Mouse (Mus musculus) neural tube, embryonic 13.5 days (tissue): ENCODE data around the gene Cpa5. TPM values are rescaled to one million over a fixed set of nuclear protein-coding genes. Genes with fewer than 3 reads are reported as not detected.

Experiments
- ATAC-seq: fragments of 200-750 bp; cut with Nextera tagmentation; 2 replicates; pipeline ENCODE4 v1.8.0; 2017; ENCODE audit warnings: low read depth, mild to moderate bottlenecking, moderate TSS enrichment, moderate library complexity
- H3K27ac ChIP-seq: fragments of 300-500 bp; sonication (generic); replicated peaks from 2 replicates; pipeline ENCODE4 v1.5.1; 2015; ENCODE audit warnings: moderate library complexity, mild to moderate bottlenecking, inconsistent platforms
- H3K27me3 ChIP-seq: fragments of 300-500 bp; sonication (generic); 2 replicates; pipeline ENCODE4 v1.6.1; 2015; ENCODE audit warnings: mild to moderate bottlenecking, inconsistent platforms
- H3K36me3 ChIP-seq: fragments of 300-500 bp; sonication (generic); 2 replicates; pipeline ENCODE4 v1.6.1; 2015; ENCODE audit warnings: mild to moderate bottlenecking, inconsistent platforms
- H3K4me1 ChIP-seq: fragments of 300-500 bp; sonication (generic); replicated peaks from 2 replicates; pipeline ENCODE4 v1.6.1; 2015; ENCODE audit warnings: inconsistent platforms
- H3K4me2 ChIP-seq: fragments of 300-500 bp; sonication (generic); 2 replicates; pipeline ENCODE4 v1.6.1; 2015; ENCODE audit warnings: inconsistent platforms, mild to moderate bottlenecking, moderate library complexity
- H3K4me3 ChIP-seq: fragments of 300-500 bp; sonication (generic); 2 replicates; pipeline ENCODE4 v1.5.1; 2015; ENCODE audit warnings: mild to moderate bottlenecking, inconsistent platforms
- H3K9ac ChIP-seq: fragments of 300-500 bp; sonication (generic); 2 replicates; pipeline ENCODE4 v1.6.1; 2015; ENCODE audit warnings: moderate library complexity, mild to moderate bottlenecking, inconsistent platforms
- H3K9me3 ChIP-seq: fragments of 300-500 bp; sonication (generic); 2 replicates; pipeline ENCODE4 v1.6.1; 2016; ENCODE audit warnings: inconsistent platforms
- WGBS: fragments of 180-500 bp; shearing (Covaris S2); methylation state at CpG from one replicate; pipeline ENCODE4 v1.1.7; 2015; 5-methylcytosine and 5-hydroxymethylcytosine counted together
- polyA plus RNA-seq: library from polyadenylated mRNA; unstranded; fragments of >200 nt; fragmentation: Nextera tagmentation; extraction: Ambion mirVana; gene quantifications from 2 replicates; pipeline ENCODE4 v1.2.1, GENCODE M21; 2015

Cpa5 gene
- polyA plus RNA-seq, 1 experiment from 2014 or later = not detected

- no peak overlapping the region for H3K27ac ChIP-seq
- no peaks in the 10 kb centered on the region for H3K36me3 ChIP-seq
- no peaks in the 10 kb centered on the region for H3K27me3 ChIP-seq
- H3K4me3 ChIP-seq = no peak overlapping the region
- no peak for ATAC-seq
- H3K9ac ChIP-seq = no peak overlapping the region
- peaks cover 22% of the 10 kb centered on the region for H3K4me1 ChIP-seq
- no peaks in the 10 kb centered on the region for H3K9me3 ChIP-seq
- WGBS = 87% methylated on average over 4 of the region's 4 CpGs
- H3K4me2 ChIP-seq = no peak overlapping the region
These were observed 11.2 kb downstream of the Cpa5 start for GRCm38 (mm10) chr6:30621986-30622389.

DNA sequence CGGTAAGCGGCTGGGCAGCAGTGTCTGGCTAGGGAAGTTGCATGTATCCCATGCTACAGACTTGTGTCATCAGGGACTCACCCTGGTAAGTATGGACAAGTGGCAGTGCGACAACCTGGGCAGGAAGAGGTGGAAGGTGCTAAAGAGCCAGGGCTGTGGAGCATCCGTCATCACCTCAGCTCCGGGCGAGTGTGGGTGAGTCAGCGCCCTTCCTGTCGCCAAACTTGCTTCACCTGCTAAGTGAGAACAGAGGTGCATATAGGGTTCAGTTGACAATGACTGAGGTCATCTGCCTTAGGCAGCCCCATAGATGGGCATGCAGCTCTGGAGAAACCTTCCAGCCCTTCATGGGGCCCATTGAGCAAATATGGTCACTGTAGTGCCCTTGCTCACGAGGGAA is 14.0 kb downstream of the Cpa5 start:
- H3K9me3 ChIP-seq = no peaks in the 10 kb centered on the region
- H3K4me3 ChIP-seq = no peak overlapping the region
- H3K9ac ChIP-seq = no peak overlapping the region
- no peak overlapping the region for H3K27ac ChIP-seq
- H3K4me2 ChIP-seq = no peak overlapping the region
- 97% methylated on average over 9 of the region's 9 CpGs for WGBS
- no peak for ATAC-seq
- no peaks in the 10 kb centered on the region for H3K27me3 ChIP-seq
- H3K36me3 ChIP-seq = no peaks in the 10 kb centered on the region
- peaks cover 14% of the 10 kb centered on the region for H3K4me1 ChIP-seq

DNA sequence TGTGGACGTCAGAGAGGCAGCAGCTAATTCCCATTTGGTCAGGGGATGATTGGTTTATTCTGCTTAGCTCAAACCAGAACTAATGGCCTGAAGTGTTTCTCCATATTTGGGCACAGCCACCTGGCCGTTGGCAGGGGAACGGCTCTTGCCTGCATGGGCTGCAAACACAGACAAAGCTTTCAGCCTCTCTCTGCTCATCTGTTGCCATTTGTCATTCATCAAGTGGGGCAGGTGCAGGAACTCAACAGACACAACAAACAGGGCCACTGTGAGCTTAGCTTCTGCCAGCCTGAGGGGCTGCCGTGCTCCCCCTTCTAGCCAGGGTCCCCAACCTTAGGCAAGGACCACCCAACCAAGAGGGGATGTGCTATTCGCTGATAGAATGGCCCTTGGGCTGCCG is 17.3 kb downstream of the Cpa5 start:
- no peaks in the 10 kb centered on the region for H3K27me3 ChIP-seq
- peak overlapping the region; percentile 49 for H3K27ac ChIP-seq
- H3K9ac ChIP-seq = no peak overlapping the region
- WGBS = 20% methylated on average over 6 of the region's 6 CpGs
- H3K4me2 ChIP-seq = no peak overlapping the region
- peaks cover 23% of the 10 kb centered on the region for H3K4me1 ChIP-seq
- H3K9me3 ChIP-seq = no peaks in the 10 kb centered on the region
- no peaks in the 10 kb centered on the region for H3K36me3 ChIP-seq
- H3K4me3 ChIP-seq = no peak overlapping the region
- peak; percentile 71 for ATAC-seq

GRCm38 (mm10) chr6:30629989-30630388 is 19.2 kb downstream of the Cpa5 start:
- H3K9ac ChIP-seq = no peak overlapping the region
- no peak overlapping the region for H3K4me2 ChIP-seq
- H3K27me3 ChIP-seq = no peaks in the 10 kb centered on the region
- no peaks in the 10 kb centered on the region for H3K36me3 ChIP-seq
- H3K4me3 ChIP-seq = no peak overlapping the region
- no peaks in the 10 kb centered on the region for H3K9me3 ChIP-seq
- ATAC-seq = no peak
- H3K27ac ChIP-seq = no peak overlapping the region
- peaks cover 23% of the 10 kb centered on the region for H3K4me1 ChIP-seq
- 89% methylated on average over 1 of the region's 1 CpGs for WGBS

DNA sequence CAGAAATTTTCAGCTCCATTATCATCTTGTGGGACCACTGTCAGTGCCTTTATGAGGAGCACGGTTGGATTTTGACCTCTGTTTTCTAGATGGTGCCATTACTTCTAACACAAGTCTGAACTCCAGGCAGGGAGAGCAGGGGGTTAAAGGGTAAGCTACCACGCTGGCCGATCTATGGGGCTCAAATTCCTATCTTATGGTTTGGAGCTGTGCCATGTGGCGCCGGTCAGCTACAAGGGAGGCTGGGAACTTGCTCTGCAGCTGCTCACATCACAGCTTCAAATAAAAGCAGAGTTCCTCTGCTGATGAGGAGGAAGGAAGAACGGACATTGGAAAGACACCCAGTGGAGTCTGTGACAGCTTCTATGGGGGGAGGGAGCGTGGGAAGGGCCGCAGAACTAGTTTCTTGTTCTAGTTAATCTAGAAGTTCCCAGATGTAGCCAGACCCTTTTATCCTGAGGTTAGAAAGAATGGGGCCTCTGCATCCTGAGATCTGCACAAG is 24.6 kb downstream of the Cpa5 start:
- Histone ChIP-seq H3K36me3 (no peaks in the 10 kb centered on the region), H3K4me3 (no peak overlapping the region), H3K9ac (no peak overlapping the region), H3K27ac (peak overlapping the region; percentile 56), H3K9me3 (no peaks in the 10 kb centered on the region), H3K4me2 (no peak overlapping the region), H3K4me1 (peaks cover 24% of the 10 kb centered on the region), H3K27me3 (no peaks in the 10 kb centered on the region)
- WGBS = 49% methylated on average over 8 of the region's 8 CpGs
- no peak for ATAC-seq

- no peaks in the 10 kb centered on the region for H3K27me3 ChIP-seq
- no peak overlapping the region for H3K4me2 ChIP-seq
- peaks cover 24% of the 10 kb centered on the region for H3K4me1 ChIP-seq
- H3K9ac ChIP-seq = no peak overlapping the region
- H3K4me3 ChIP-seq = no peak overlapping the region
- peak overlapping the region; percentile 75 for H3K27ac ChIP-seq
- peak; percentile 64; the same call in 1 of the 2 replicates for ATAC-seq
- no peaks in the 10 kb centered on the region for H3K36me3 ChIP-seq
- WGBS = 30% methylated on average over 4 of the region's 4 CpGs
- H3K9me3 ChIP-seq = no peaks in the 10 kb centered on the region
These were observed 25.5 kb downstream of the Cpa5 start for GRCm38 (mm10) chr6:30636186-30636842.

GRCm38 (mm10) chr6:30638674-30639268 is 28.0 kb downstream of the Cpa5 start, which contains the start of gene Cpa1:
Cpa1 (plus strand) TSS chr6:30639218.
- H3K27ac ChIP-seq = no peak within 1 kb of the TSS
- peaks cover 16% of the 10 kb centered on the region for H3K4me1 ChIP-seq
- H3K9ac ChIP-seq = no peak within 1 kb of the TSS
- H3K4me3 ChIP-seq = no peak within 1 kb of the TSS
- WGBS = 90% methylated on average over 5 of the region's 5 CpGs
- H3K27me3 ChIP-seq = no peaks in the 10 kb centered on the region
- no peaks in the 10 kb centered on the region for H3K9me3 ChIP-seq
- no peaks in the 10 kb centered on the region for H3K36me3 ChIP-seq
- ATAC-seq = no peak
- no peak within 1 kb of the TSS for H3K4me2 ChIP-seq

GRCm38 (mm10) chr6:30643694-30644460 is 33.1 kb downstream of the Cpa5 start:
- Histone ChIP-seq H3K4me1 (peaks cover 19% of the 10 kb centered on the region), H3K4me2 (no peak overlapping the region), H3K9ac (no peak overlapping the region), H3K27ac (peak overlapping the region; percentile 28; the same call in 1 of the 2 replicates), H3K4me3 (no peak overlapping the region), H3K9me3 (no peaks in the 10 kb centered on the region), H3K36me3 (no peaks in the 10 kb centered on the region), H3K27me3 (no peaks in the 10 kb centered on the region)
- no peak for ATAC-seq
- 70% methylated on average over 12 of the region's 12 CpGs for WGBS

DNA sequence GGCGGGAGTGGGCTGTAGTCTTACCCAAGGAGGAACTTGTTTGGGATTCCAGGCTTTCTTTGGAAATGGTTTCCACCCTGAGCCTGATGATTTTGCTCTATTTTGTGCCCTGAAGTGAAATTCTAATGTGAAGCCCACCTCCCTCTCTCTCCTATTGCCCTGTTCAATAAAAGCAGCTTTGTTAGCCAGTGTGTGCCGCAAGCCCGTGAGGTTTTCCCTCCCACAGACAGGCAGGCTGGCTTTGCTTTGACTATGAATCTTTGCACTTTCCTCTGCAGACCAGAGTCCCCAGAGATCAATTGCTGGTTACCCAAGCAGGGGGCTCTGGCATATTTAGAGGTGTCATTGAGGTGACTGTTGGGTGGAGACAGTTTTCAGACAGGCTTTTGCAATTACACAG is 33.7 kb downstream of the Cpa5 start:
- Histone ChIP-seq H3K36me3 (no peaks in the 10 kb centered on the region), H3K27me3 (no peaks in the 10 kb centered on the region)
- ATAC-seq = no peak

DNA sequence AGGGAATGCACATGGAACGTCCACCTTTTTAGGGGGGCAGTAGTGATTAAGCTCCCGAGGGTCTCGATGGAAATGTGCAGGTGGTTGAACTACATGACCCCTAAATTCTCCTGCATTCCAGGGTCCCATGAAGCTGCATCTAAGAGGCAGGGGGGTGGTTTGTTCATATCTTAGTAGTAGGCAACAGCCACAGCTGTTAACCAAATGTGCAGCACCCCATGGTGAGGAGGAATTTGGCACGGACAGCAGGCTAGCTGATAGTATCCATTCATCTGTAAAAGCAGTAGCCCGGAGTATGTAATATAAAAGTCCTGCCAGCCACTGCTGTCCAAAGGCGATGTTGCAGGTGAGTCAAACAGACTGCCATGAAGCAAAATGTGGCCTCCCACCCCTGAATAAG is 34.6 kb downstream of the Cpa5 start:
- Histone ChIP-seq H3K4me3 (no peak overlapping the region), H3K9ac (no peak overlapping the region), H3K9me3 (no peaks in the 10 kb centered on the region), H3K4me2 (no peak overlapping the region), H3K27me3 (no peaks in the 10 kb centered on the region), H3K36me3 (no peaks in the 10 kb centered on the region), H3K4me1 (peaks cover 29% of the 10 kb centered on the region), H3K27ac (no peak overlapping the region)
- 65% methylated on average over 6 of the region's 6 CpGs for WGBS
- ATAC-seq = no peak

More for the DNA sequence above, 33.7 kb downstream of the Cpa5 start:
- no peak overlapping the region for H3K9ac ChIP-seq
- 32% methylated on average over 3 of the region's 3 CpGs for WGBS
- peak overlapping the region; percentile 28; the same call in 1 of the 2 replicates for H3K27ac ChIP-seq
- no peak overlapping the region for H3K4me2 ChIP-seq
- H3K4me1 ChIP-seq = peaks cover 22% of the 10 kb centered on the region
- H3K4me3 ChIP-seq = no peak overlapping the region
- no peaks in the 10 kb centered on the region for H3K9me3 ChIP-seq

GRCm38 (mm10) chr6:30649651-30650296 is 39.0 kb downstream of the Cpa5 start:
- H3K4me1 ChIP-seq = peaks cover 44% of the 10 kb centered on the region
- no peaks in the 10 kb centered on the region for H3K9me3 ChIP-seq
- no peak overlapping the region for H3K9ac ChIP-seq
- WGBS = 54% methylated on average over 11 of the region's 11 CpGs
- no peak overlapping the region for H3K4me3 ChIP-seq
- ATAC-seq = no peak
- no peaks in the 10 kb centered on the region for H3K36me3 ChIP-seq
- H3K27ac ChIP-seq = peak overlapping the region; percentile 33; the same call in 1 of the 2 replicates
- no peak overlapping the region for H3K4me2 ChIP-seq
- H3K27me3 ChIP-seq = no peaks in the 10 kb centered on the region
